Mouse (Mus musculus): ENCODE results near the gene Ctu1. TPM values are rescaled to one million over a fixed set of nuclear protein-coding genes. Genes with fewer than 3 reads are reported as not detected.

Gene Ctu1
- polyA plus RNA-seq (2012; rRNA removed; ENCODE audit: low replicate concordance): 7.8 and 10.7 TPM in 2 replicates

GRCm38 (mm10) chr7:43671809-43672580 lies at the start of gene Ctu1:
Gene Ctu1 (plus strand): TSS chr7:43672016.

GRCm38 (mm10) chr7:43634500-43634899 lies 37.3 kb upstream of the Ctu1 start, which contains the start of gene Ceacam18:
Gene Ceacam18 (plus strand): TSS chr7:43634707.

GRCm38 (mm10) chr7:43660002-43660401 lies 11.8 kb upstream of the Ctu1 start, which contains the start of gene Siglece:
Gene Siglece (minus strand): TSS chr7:43660161.

GRCm38 (mm10) chr7:43690118-43690517 lies 18.3 kb downstream of the Ctu1 start, which contains the start of gene Klk14:
Gene Klk14 (plus strand): TSS chr7:43690418.

GRCm38 (mm10) chr7:43712267-43712666 lies 40.5 kb downstream of the Ctu1 start, which contains the start of gene Klk13:
Gene Klk13 (plus strand): TSS chr7:43712567.

Other genes starting within 250 kb of the Ctu1 start
- not detected in 2 replicates for gene Lim2, start 244.3 kb upstream of the Ctu1 start, polyA plus RNA-seq (2012; rRNA removed; ENCODE audit: low replicate concordance)
- gene Nkg7, start 234.9 kb upstream of the Ctu1 start, polyA plus RNA-seq (2012; rRNA removed; ENCODE audit: low replicate concordance): 7.4 and 37.4 TPM in 2 replicates
- gene Cldnd2, start 231.2 kb upstream of the Ctu1 start, polyA plus RNA-seq (2012; rRNA removed; ENCODE audit: low replicate concordance): not detected in 2 replicates
- gene Etfb, start 227.9 kb upstream of the Ctu1 start, polyA plus RNA-seq (2012; rRNA removed; ENCODE audit: low replicate concordance): 33.2 and 35.1 TPM in 2 replicates
- gene Gm45233, start 227.9 kb upstream of the Ctu1 start, polyA plus RNA-seq (2012; rRNA removed; ENCODE audit: low replicate concordance): 0.16 TPM in 1 of 2 replicates, not detected in the other
- gene Vsig10l, start 208.9 kb upstream of the Ctu1 start, polyA plus RNA-seq (2012; rRNA removed; ENCODE audit: low replicate concordance): 2.7 and 3.0 TPM in 2 replicates
- gene Iglon5, start 181.9 kb upstream of the Ctu1 start, polyA plus RNA-seq (2012; rRNA removed; ENCODE audit: low replicate concordance): 1.6 and 1.9 TPM in 2 replicates
- not detected in 2 replicates for gene 4931406B18Rik, start 166.1 kb upstream of the Ctu1 start, polyA plus RNA-seq (2012; rRNA removed; ENCODE audit: low replicate concordance)
- 1.4 and 3.5 TPM in 2 replicates for gene Cd33, start 127.6 kb upstream of the Ctu1 start, polyA plus RNA-seq (2012; rRNA removed; ENCODE audit: low replicate concordance)
- 0.15 TPM in 2 replicates for gene Zfp658, start 109.8 kb upstream of the Ctu1 start, polyA plus RNA-seq (2012; rRNA removed; ENCODE audit: low replicate concordance)
- gene Zfp719, start 92.4 kb upstream of the Ctu1 start, polyA plus RNA-seq (2012; rRNA removed; ENCODE audit: low replicate concordance): 0.14 and 0.43 TPM in 2 replicates
- 0.22 TPM in 1 of 2 replicates, not detected in the other for gene Zfp819, start 64.8 kb upstream of the Ctu1 start, polyA plus RNA-seq (2012; rRNA removed; ENCODE audit: low replicate concordance)
- 46.9 and 47.2 TPM in 2 replicates for gene Ceacam18, start 37.3 kb upstream of the Ctu1 start, polyA plus RNA-seq (2012; rRNA removed; ENCODE audit: low replicate concordance)
- gene Siglece, start 11.9 kb upstream of the Ctu1 start, polyA plus RNA-seq (2012; rRNA removed; ENCODE audit: low replicate concordance): 2.9 and 5.0 TPM in 2 replicates
- 0.08 and 0.09 TPM in 2 replicates for gene Klk14, start 18.4 kb downstream of the Ctu1 start, polyA plus RNA-seq (2012; rRNA removed; ENCODE audit: low replicate concordance)
- not detected in 2 replicates for gene Klk13, start 40.6 kb downstream of the Ctu1 start, polyA plus RNA-seq (2012; rRNA removed; ENCODE audit: low replicate concordance)
- gene Klk12, start 96.9 kb downstream of the Ctu1 start, polyA plus RNA-seq (2012; rRNA removed; ENCODE audit: low replicate concordance): not detected in 2 replicates
- gene Klk11, start 102.6 kb downstream of the Ctu1 start, polyA plus RNA-seq (2012; rRNA removed; ENCODE audit: low replicate concordance): 0.21 TPM in 1 of 2 replicates, not detected in the other
- 0.28 and 0.37 TPM in 2 replicates for gene Klk10, start 109.0 kb downstream of the Ctu1 start, polyA plus RNA-seq (2012; rRNA removed; ENCODE audit: low replicate concordance)
- not detected in 2 replicates for gene Klk9, start 119.9 kb downstream of the Ctu1 start, polyA plus RNA-seq (2012; rRNA removed; ENCODE audit: low replicate concordance)
- gene Klk8, start 125.6 kb downstream of the Ctu1 start, polyA plus RNA-seq (2012; rRNA removed; ENCODE audit: low replicate concordance): 1.2 and 2.8 TPM in 2 replicates
- gene Klk7, start 139.3 kb downstream of the Ctu1 start, polyA plus RNA-seq (2012; rRNA removed; ENCODE audit: low replicate concordance): not detected in 2 replicates
- not detected in 2 replicates for gene Klk6, start 152.5 kb downstream of the Ctu1 start, polyA plus RNA-seq (2012; rRNA removed; ENCODE audit: low replicate concordance)
- not detected in 2 replicates for gene Klk5, start 170.0 kb downstream of the Ctu1 start, polyA plus RNA-seq (2012; rRNA removed; ENCODE audit: low replicate concordance)
- not detected in 2 replicates for gene Klk4, start 209.1 kb downstream of the Ctu1 start, polyA plus RNA-seq (2012; rRNA removed; ENCODE audit: low replicate concordance)